ENCODE assay signal across 8 mouse cellular contexts in genomic region chr19:46303251-46304215, GRCm38 (mm10). TPM values are rescaled to one million over a fixed set of nuclear protein-coding genes. Genes with fewer than 3 reads are reported as not detected.
DNase-seq lines count a peak whose midpoint lies in the region; ATAC-seq lines count a peak whose summit lies in the region.

No protein-coding gene starts in this region.

- H3K36me3 ChIP-seq in lung, embryonic 16.5 days (ENCODE audit: control insufficient read depth, insufficient read depth, low read length) = no peaks in the 10 kb centered on the region
- H3K36me3 ChIP-seq in forebrain, embryonic 12.5 days (replicated peaks) = no peaks in the 10 kb centered on the region
- peaks cover 4% of the 10 kb centered on the region; the same call in 1 of the 2 replicates for H3K36me3 ChIP-seq in intestine, embryonic 15.5 days
- H3K36me3 ChIP-seq in neural tube, embryonic 12.5 days = no peaks in the 10 kb centered on the region

- H3K4me2 ChIP-seq in lung, embryonic 16.5 days (ENCODE audit: low read depth, low read length) = peak overlapping the region; percentile 92
- peak overlapping the region; percentile 70 for H3K4me2 ChIP-seq in forebrain, embryonic 12.5 days
- peak overlapping the region; percentile 98 for H3K4me2 ChIP-seq in intestine, embryonic 15.5 days (replicated peaks)
- peak overlapping the region; percentile 92 for H3K4me2 ChIP-seq in neural tube, embryonic 12.5 days (replicated peaks)

- no peaks in the 10 kb centered on the region for H3K27me3 ChIP-seq in lung, embryonic 16.5 days (ENCODE audit: control insufficient read depth, insufficient read depth, low read depth, low read length)
- peaks cover 45% of the 10 kb centered on the region for H3K27me3 ChIP-seq in forebrain, embryonic 12.5 days
- no peaks in the 10 kb centered on the region for H3K27me3 ChIP-seq in intestine, embryonic 15.5 days (replicated peaks)
- H3K27me3 ChIP-seq in neural tube, embryonic 12.5 days (replicated peaks) = peaks cover 24% of the 10 kb centered on the region

- peak overlapping the region; percentile 73 for H3K9ac ChIP-seq in lung, embryonic 16.5 days (ENCODE audit: low read length)
- no peak overlapping the region for H3K9ac ChIP-seq in forebrain, embryonic 12.5 days
- no peak overlapping the region for H3K9ac ChIP-seq in intestine, embryonic 15.5 days
- no peak overlapping the region for H3K9ac ChIP-seq in neural tube, embryonic 12.5 days

- H3K9me3 ChIP-seq in lung, embryonic 16.5 days (ENCODE audit: control insufficient read depth, low read length) = no peaks in the 10 kb centered on the region
- no peaks in the 10 kb centered on the region for H3K9me3 ChIP-seq in forebrain, embryonic 12.5 days
- H3K9me3 ChIP-seq in intestine, embryonic 15.5 days = no peaks in the 10 kb centered on the region
- no peaks in the 10 kb centered on the region for H3K9me3 ChIP-seq in neural tube, embryonic 12.5 days

- H3K27ac ChIP-seq in lung, embryonic 16.5 days (ENCODE audit: low read length) = peak overlapping the region; percentile 96
- H3K27ac ChIP-seq in forebrain, embryonic 12.5 days = no peak overlapping the region
- H3K27ac ChIP-seq in intestine, embryonic 15.5 days = peak overlapping the region; percentile 83; the same call in 1 of the 2 replicates
- no peak overlapping the region for H3K27ac ChIP-seq in neural tube, embryonic 12.5 days

- no peak for ATAC-seq in lung, embryonic 16.5 days (ENCODE audit: low read depth)
- no peak for ATAC-seq in forebrain, embryonic 12.5 days (ENCODE audit: low FRiP score)
- no peak for ATAC-seq in intestine, embryonic 15.5 days
- no peak for ATAC-seq in neural tube, embryonic 12.5 days (ENCODE audit: low FRiP score, low read depth)
- ATAC-seq in frontal cortex, adult (ENCODE audit: low TSS enrichment) = no peak

- intact Hi-C loops in gastrocnemius, postnatal 14 days (cut with DNase I; ENCODE audit: low total_unique reads) = no loop called here

- H3K4me3 ChIP-seq in lung, embryonic 16.5 days (ENCODE audit: low read length) = peak overlapping the region; percentile 81
- peak overlapping the region; percentile 57 for H3K4me3 ChIP-seq in forebrain, embryonic 12.5 days (replicated peaks)
- H3K4me3 ChIP-seq in intestine, embryonic 15.5 days (replicated peaks) = peak overlapping the region; percentile 68
- no peak overlapping the region for H3K4me3 ChIP-seq in neural tube, embryonic 12.5 days

- 50% methylated on average over 18 of the region's 18 CpGs for WGBS in lung, embryonic 16.5 days
- whole genome bisulfite sequencing in forebrain, embryonic 12.5 days = 60% methylated on average over 18 of the region's 18 CpGs
- 52% methylated on average over 18 of the region's 18 CpGs for WGBS in intestine, embryonic 15.5 days
- WGBS in neural tube, embryonic 12.5 days = 59% methylated on average over 18 of the region's 18 CpGs

- peaks cover 8% of the 10 kb centered on the region for H3K4me1 ChIP-seq in lung, embryonic 16.5 days (replicated peaks; ENCODE audit: control insufficient read depth, insufficient read depth, low read length)
- peaks cover 27% of the 10 kb centered on the region for H3K4me1 ChIP-seq in forebrain, embryonic 12.5 days
- peaks cover 19% of the 10 kb centered on the region for H3K4me1 ChIP-seq in intestine, embryonic 15.5 days (replicated peaks)
- peaks cover 22% of the 10 kb centered on the region for H3K4me1 ChIP-seq in neural tube, embryonic 12.5 days

- DNase-seq in lung, postnatal 36 days = no peak
- DNase-seq in gastrocnemius, postnatal 14 days = no peak
- no peak for DNase-seq in left cerebral cortex, adult 9 months (ENCODE audit: low spot score in 2 of 2)

RNA-seq across cellular contexts. Expression of gene Nfkb2, which starts 0.6 kb away (rescaled TPM):
- polyA plus RNA-seq in lung, embryonic 16.5 days (2015; fragmentation: Nextera tagmentation; extraction: Ambion mirVana) = 8.3 and 9.1 TPM in 2 replicates
- 2.5 and 2.9 TPM in 2 replicates for polyA plus RNA-seq in forebrain, embryonic 12.5 days (2016; fragmentation: Nextera tagmentation; extraction: Ambion mirVana)
- polyA plus RNA-seq in intestine, embryonic 15.5 days (2015; fragmentation: Nextera tagmentation; extraction: Ambion mirVana) = 10.0 and 10.3 TPM in 2 replicates
- polyA plus RNA-seq in neural tube, embryonic 12.5 days (2016; fragmentation: Nextera tagmentation; extraction: Ambion mirVana) = 3.9 and 4.0 TPM in 2 replicates
- 10 to 100 TPM in 1 of 2 experiments, 1 to 10 TPM in 1; 9.6 to 10.4 TPM for total RNA-seq in gastrocnemius, postnatal 14 days (2021)

RNA-seq across cellular contexts. Expression of gene Psd, which starts 23.4 kb away (rescaled TPM):
- polyA plus RNA-seq in lung, embryonic 16.5 days (2015; fragmentation: Nextera tagmentation; extraction: Ambion mirVana) = 3.4 and 4.3 TPM in 2 replicates
- polyA plus RNA-seq in forebrain, embryonic 12.5 days (2016; fragmentation: Nextera tagmentation; extraction: Ambion mirVana) = 23.1 and 25.4 TPM in 2 replicates
- 34.8 and 36.2 TPM in 2 replicates for polyA plus RNA-seq in intestine, embryonic 15.5 days (2015; fragmentation: Nextera tagmentation; extraction: Ambion mirVana)
- polyA plus RNA-seq in neural tube, embryonic 12.5 days (2016; fragmentation: Nextera tagmentation; extraction: Ambion mirVana) = 29.9 and 31.6 TPM in 2 replicates
- 1 to 10 TPM; 1.4 to 1.9 TPM for total RNA-seq in gastrocnemius, postnatal 14 days (2021)

RNA-seq across cellular contexts. Expression of gene Fbxl15, which starts 24.5 kb away (rescaled TPM):
- polyA plus RNA-seq in lung, embryonic 16.5 days (2015; fragmentation: Nextera tagmentation; extraction: Ambion mirVana) = 12.0 and 13.3 TPM in 2 replicates
- polyA plus RNA-seq in forebrain, embryonic 12.5 days (2016; fragmentation: Nextera tagmentation; extraction: Ambion mirVana) = 23.5 and 24.5 TPM in 2 replicates
- polyA plus RNA-seq in intestine, embryonic 15.5 days (2015; fragmentation: Nextera tagmentation; extraction: Ambion mirVana) = 15.6 and 16.7 TPM in 2 replicates
- 26.8 and 28.2 TPM in 2 replicates for polyA plus RNA-seq in neural tube, embryonic 12.5 days (2016; fragmentation: Nextera tagmentation; extraction: Ambion mirVana)
- total RNA-seq in gastrocnemius, postnatal 14 days (2021) = 1 to 10 TPM; 2.4 to 2.8 TPM

RNA-seq across cellular contexts. Expression of gene Cuedc2, which starts 35.0 kb away (rescaled TPM):
- polyA plus RNA-seq in lung, embryonic 16.5 days (2015; fragmentation: Nextera tagmentation; extraction: Ambion mirVana) = 144 and 153 TPM in 2 replicates
- polyA plus RNA-seq in forebrain, embryonic 12.5 days (2016; fragmentation: Nextera tagmentation; extraction: Ambion mirVana) = 226 TPM in 2 replicates
- polyA plus RNA-seq in intestine, embryonic 15.5 days (2015; fragmentation: Nextera tagmentation; extraction: Ambion mirVana) = 126 and 138 TPM in 2 replicates
- 284 and 289 TPM in 2 replicates for polyA plus RNA-seq in neural tube, embryonic 12.5 days (2016; fragmentation: Nextera tagmentation; extraction: Ambion mirVana)
- 10 to 100 TPM; 68.7 to 79.0 TPM for total RNA-seq in gastrocnemius, postnatal 14 days (2021)

RNA-seq across cellular contexts. Expression of gene Mfsd13a, which starts 37.4 kb away (rescaled TPM):
- 10.4 and 11.4 TPM in 2 replicates for polyA plus RNA-seq in lung, embryonic 16.5 days (2015; fragmentation: Nextera tagmentation; extraction: Ambion mirVana)
- 8.8 and 9.3 TPM in 2 replicates for polyA plus RNA-seq in forebrain, embryonic 12.5 days (2016; fragmentation: Nextera tagmentation; extraction: Ambion mirVana)
- 13.5 and 14.2 TPM in 2 replicates for polyA plus RNA-seq in intestine, embryonic 15.5 days (2015; fragmentation: Nextera tagmentation; extraction: Ambion mirVana)
- polyA plus RNA-seq in neural tube, embryonic 12.5 days (2016; fragmentation: Nextera tagmentation; extraction: Ambion mirVana) = 8.5 and 9.3 TPM in 2 replicates
- 1 to 10 TPM; 1.1 TPM for total RNA-seq in gastrocnemius, postnatal 14 days (2021)

Comparison
In these comparisons a context has a peak if more than half of its experiments do, and no peak if none do; other contexts are left out.
1. H3K27ac ChIP-seq: peak in lung, embryonic 16.5 days (single experiment) and intestine, embryonic 15.5 days (single experiment); none in forebrain, embryonic 12.5 days (single experiment) and neural tube, embryonic 12.5 days (single experiment).
2. Peak in every context shown above with its lines, with median percentiles within 50 percentile points of each other: H3K4me2 ChIP-seq.